Mouse (Mus musculus): ENCODE data around the gene Phb. TPM values are rescaled to one million over a fixed set of nuclear protein-coding genes. Genes with fewer than 3 reads are reported as not detected.
"Not testable (repeated sequence)": the region's sequence is repeated elsewhere in the genome, so short reads cannot be mapped to it uniquely, and the experiment has no call there.

Phb gene
- polyA plus RNA-seq, 1 experiment from 2014 or later, result 238 TPM

DNA sequence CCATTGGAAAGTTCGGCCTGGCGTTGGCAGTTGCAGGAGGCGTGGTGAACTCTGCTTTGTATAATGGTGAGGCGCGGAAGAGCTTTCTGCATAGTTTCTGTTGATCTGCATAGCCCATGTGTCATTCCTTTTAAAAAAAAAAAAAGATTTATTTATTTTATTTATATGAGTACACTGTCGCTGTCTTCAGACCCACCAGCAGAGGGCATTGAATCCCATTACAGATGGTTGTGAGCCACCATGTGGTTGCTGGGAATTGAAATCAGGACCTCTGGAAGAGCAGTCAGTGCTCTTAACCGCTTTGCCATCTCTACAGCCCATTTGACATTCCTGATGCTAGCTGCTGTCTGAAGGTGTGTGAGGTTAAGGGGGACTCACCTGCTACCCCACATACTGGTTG, 1.3 kb downstream of the Phb start:
- H3K9ac ChIP-seq (ENCODE audit: low read depth, low read length); DNase-seq (ENCODE audit: low spot score); H3K27ac ChIP-seq (replicated peaks; ENCODE audit: low read depth, low read length); H3K9me3 ChIP-seq (ENCODE audit: control insufficient read depth, low read length); H3K4me1 ChIP-seq (ENCODE audit: control insufficient read depth, insufficient read depth, low read length); H3K27me3 ChIP-seq (replicated peaks; ENCODE audit: control insufficient read depth, insufficient read depth, low read length); H3K4me3 ChIP-seq (ENCODE audit: low read depth, low read length); ATAC-seq (ENCODE audit: low read depth): not testable (repeated sequence)
- Histone ChIP-seq H3K36me3 (ENCODE audit: control insufficient read depth, insufficient read depth, low read length) (peaks cover 47% of the 10 kb centered on the region), H3K4me2 (ENCODE audit: low read depth, low read length) (peak overlapping the region; percentile 94; the same call in 1 of the 2 replicates)
- WGBS, result 90% methylated on average over 7 of the region's 7 CpGs

DNA sequence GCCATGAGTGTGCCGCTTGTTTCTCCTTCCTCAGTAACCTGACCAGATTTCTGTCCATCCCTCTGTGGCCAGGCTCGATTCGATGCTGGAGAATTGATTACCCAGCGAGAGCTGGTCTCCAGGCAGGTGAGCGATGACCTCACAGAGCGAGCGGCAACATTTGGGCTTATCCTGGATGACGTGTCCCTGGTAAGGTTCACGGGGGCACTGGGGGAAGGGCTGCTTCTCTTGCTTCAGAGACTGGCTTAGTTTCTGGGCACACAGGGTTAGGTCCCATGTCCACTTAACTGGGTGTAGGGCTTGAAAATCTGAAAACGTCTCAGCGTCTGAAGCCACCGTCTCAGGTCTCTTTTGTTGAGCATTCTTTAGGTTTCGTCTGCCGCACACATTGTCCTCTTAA, 8.7 kb downstream of the Phb start:
- Histone ChIP-seq H3K9me3 (ENCODE audit: control insufficient read depth, low read length) (no peaks in the 10 kb centered on the region), H3K9ac (ENCODE audit: low read depth, low read length) (0 out of 2 replicates have a peak overlapping the region, but pooled peaks have one; percentile 14), H3K36me3 (ENCODE audit: control insufficient read depth, insufficient read depth, low read length) (peaks cover 85% of the 10 kb centered on the region), H3K4me1 (ENCODE audit: control insufficient read depth, insufficient read depth, low read length) (peaks cover 8% of the 10 kb centered on the region), H3K4me2 (ENCODE audit: low read depth, low read length) (no peak overlapping the region), H3K27me3 (replicated peaks; ENCODE audit: control insufficient read depth, insufficient read depth, low read length) (no peaks in the 10 kb centered on the region), H3K27ac (replicated peaks; ENCODE audit: low read depth, low read length) (no peak overlapping the region), H3K4me3 (ENCODE audit: low read depth, low read length) (no peak overlapping the region)
- WGBS, result 90% methylated on average over 13 of the region's 14 CpGs
- no peak for DNase-seq (ENCODE audit: low spot score)
- ATAC-seq (ENCODE audit: low read depth), result no peak

DNA sequence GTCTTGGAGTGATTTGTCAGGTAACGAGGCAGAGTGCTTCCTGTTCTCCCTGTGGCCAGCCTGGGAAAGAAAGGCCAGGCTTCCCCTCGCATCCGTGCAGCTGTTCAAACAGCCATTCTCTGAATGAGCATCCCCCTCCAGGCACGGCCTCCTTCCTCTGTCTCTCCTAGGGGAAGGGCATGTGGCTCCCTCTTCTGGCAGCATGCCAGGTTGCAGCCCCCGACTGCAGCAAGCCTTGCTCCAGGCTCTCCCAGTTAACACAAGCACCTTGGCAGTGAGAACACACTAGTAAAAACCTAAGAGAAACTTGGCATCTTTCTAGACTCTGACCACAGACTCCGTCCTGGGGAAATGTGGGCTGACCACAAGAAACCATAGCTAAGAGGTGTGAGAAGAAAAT, 9.6 kb downstream of the Phb start:
- 16% methylated on average over 6 of the region's 6 CpGs for WGBS
- H3K9ac ChIP-seq (ENCODE audit: low read depth, low read length), result no peak overlapping the region
- peak overlapping the region; percentile 61 for H3K27ac ChIP-seq (replicated peaks; ENCODE audit: low read depth, low read length)
- no peak overlapping the region for H3K4me3 ChIP-seq (ENCODE audit: low read depth, low read length)
- H3K4me1 ChIP-seq (ENCODE audit: control insufficient read depth, insufficient read depth, low read length), result peaks cover 10% of the 10 kb centered on the region
- DNase-seq (ENCODE audit: low spot score), result peak; percentile 92
- H3K36me3 ChIP-seq (ENCODE audit: control insufficient read depth, insufficient read depth, low read length), result peaks cover 85% of the 10 kb centered on the region
- H3K27me3 ChIP-seq (replicated peaks; ENCODE audit: control insufficient read depth, insufficient read depth, low read length), result no peaks in the 10 kb centered on the region
- no peaks in the 10 kb centered on the region for H3K9me3 ChIP-seq (ENCODE audit: control insufficient read depth, low read length)
- H3K4me2 ChIP-seq (ENCODE audit: low read depth, low read length), result peak overlapping the region; percentile 3; the same call in 1 of the 2 replicates
- ATAC-seq (ENCODE audit: low read depth), result peak; percentile 81

DNA sequence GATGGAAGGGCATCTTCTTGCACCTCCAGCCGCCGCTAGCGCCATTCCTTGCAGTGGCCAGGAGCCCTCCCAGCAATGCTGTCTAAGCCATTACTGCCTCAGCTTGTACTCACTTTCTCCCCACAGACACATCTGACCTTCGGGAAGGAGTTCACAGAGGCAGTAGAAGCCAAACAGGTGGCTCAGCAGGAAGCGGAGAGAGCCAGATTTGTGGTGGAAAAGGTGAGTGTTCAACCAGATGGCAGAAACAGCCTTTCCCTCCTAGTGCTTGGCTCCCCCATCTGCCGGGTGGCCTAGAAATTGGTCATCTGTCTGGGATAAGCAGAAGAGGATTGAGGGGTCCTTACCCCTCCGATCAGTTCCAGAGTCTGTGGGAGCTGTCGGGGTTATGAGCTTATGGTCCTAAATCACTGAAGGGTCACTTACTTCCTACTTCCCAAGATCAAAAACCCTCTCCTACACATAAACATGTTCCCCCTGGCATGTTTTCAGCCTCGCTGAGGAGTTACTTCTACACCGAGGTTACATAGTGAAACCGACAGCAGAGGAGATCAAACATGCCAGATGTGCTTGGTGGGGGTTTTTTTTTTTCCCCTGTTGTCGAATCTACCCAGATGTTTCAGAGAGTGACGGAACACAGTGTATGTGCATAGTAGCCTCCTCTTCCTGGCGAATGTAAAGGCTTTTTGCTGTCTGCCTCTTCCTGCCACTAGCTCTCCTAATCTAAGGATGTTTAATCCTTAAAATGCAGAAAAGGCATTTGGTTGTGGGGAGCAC, 11.4 kb downstream of the Phb start:
- H3K36me3 ChIP-seq (ENCODE audit: control insufficient read depth, insufficient read depth, low read length), result peaks cover 78% of the 10 kb centered on the region
- no peak overlapping the region for H3K4me3 ChIP-seq (ENCODE audit: low read depth, low read length)
- WGBS, result 67% methylated on average over 14 of the region's 14 CpGs
- DNase-seq (ENCODE audit: low spot score) (peak; percentile 46), ATAC-seq (ENCODE audit: low read depth) (no peak)
- H3K9me3 ChIP-seq (ENCODE audit: control insufficient read depth, low read length), result no peaks in the 10 kb centered on the region
- H3K4me2 ChIP-seq (ENCODE audit: low read depth, low read length), result no peak overlapping the region
- 0 out of 2 replicates have a peak overlapping the region, but pooled peaks have one; percentile 5 for H3K27ac ChIP-seq (replicated peaks; ENCODE audit: low read depth, low read length)
- H3K4me1 ChIP-seq (ENCODE audit: control insufficient read depth, insufficient read depth, low read length), result peaks cover 14% of the 10 kb centered on the region
- H3K27me3 ChIP-seq (replicated peaks; ENCODE audit: control insufficient read depth, insufficient read depth, low read length), result no peaks in the 10 kb centered on the region
- H3K9ac ChIP-seq (ENCODE audit: low read depth, low read length), result no peak overlapping the region

DNA sequence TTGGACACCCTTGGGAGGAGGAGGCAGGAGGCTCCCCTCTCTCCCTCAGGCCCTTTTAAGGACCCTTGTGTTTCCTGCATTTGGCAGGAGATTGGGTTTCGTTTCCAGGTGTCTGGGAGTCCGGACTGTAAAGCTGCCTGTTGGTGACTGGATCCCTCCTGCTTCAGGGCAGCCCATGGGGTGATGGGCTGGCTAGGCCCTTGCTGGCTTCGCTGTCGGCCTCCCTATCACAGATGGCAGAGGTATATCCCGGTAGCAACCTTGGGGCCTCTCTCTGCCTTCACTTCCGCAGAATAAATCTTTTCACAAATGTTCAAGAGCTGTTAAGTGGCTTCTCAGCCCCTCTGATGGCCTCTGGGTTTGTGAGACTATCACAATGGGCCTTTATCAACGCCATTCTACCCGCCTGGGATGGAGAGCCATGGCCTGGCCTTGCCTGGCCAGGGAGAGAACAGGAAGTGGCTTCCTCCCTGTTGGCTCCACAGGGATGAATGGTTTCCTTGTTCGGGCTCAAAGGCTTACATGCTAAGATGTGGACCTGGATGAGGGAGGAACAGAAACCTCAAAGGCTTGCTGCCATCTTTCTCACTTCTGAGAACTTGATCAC, 15.3 kb downstream of the Phb start:
- DNase-seq (ENCODE audit: low spot score) (no peak), ATAC-seq (ENCODE audit: low read depth) (no peak)
- Histone ChIP-seq H3K27ac (replicated peaks; ENCODE audit: low read depth, low read length) (peak overlapping the region; percentile 61), H3K9ac (ENCODE audit: low read depth, low read length) (no peak overlapping the region), H3K4me1 (ENCODE audit: control insufficient read depth, insufficient read depth, low read length) (peaks cover 6% of the 10 kb centered on the region), H3K27me3 (replicated peaks; ENCODE audit: control insufficient read depth, insufficient read depth, low read length) (no peaks in the 10 kb centered on the region), H3K4me3 (ENCODE audit: low read depth, low read length) (no peak overlapping the region), H3K36me3 (ENCODE audit: control insufficient read depth, insufficient read depth, low read length) (peaks cover 49% of the 10 kb centered on the region), H3K9me3 (ENCODE audit: control insufficient read depth, low read length) (no peaks in the 10 kb centered on the region), H3K4me2 (ENCODE audit: low read depth, low read length) (no peak overlapping the region)
- WGBS, result 35% methylated on average over 9 of the region's 9 CpGs

DNA sequence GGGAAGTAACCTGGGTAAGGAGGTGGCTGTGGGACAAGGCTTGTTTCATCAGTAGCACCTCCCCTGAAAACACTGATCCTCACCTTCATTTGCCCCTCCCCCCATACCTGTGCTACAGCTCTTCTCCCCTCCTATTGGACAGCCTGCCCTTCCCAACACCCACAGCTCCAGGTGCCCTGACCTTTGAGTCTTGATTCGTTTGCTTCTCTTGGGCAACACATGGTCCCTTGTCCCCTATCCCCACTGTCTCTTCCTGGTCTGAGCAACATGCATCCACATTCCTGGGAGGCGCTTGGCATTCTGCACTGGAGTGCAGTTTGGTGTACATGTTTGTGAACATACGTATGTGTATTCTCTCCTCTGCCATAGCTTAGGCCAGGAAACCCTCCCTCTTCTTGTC, 16.2 kb downstream of the Phb start:
- H3K4me3 ChIP-seq (ENCODE audit: low read depth, low read length), result no peak overlapping the region
- H3K4me1 ChIP-seq (ENCODE audit: control insufficient read depth, insufficient read depth, low read length), result peaks cover 6% of the 10 kb centered on the region
- peaks cover 41% of the 10 kb centered on the region for H3K36me3 ChIP-seq (ENCODE audit: control insufficient read depth, insufficient read depth, low read length)
- H3K9me3 ChIP-seq (ENCODE audit: control insufficient read depth, low read length), result no peaks in the 10 kb centered on the region
- no peak overlapping the region for H3K27ac ChIP-seq (replicated peaks; ENCODE audit: low read depth, low read length)
- H3K9ac ChIP-seq (ENCODE audit: low read depth, low read length), result no peak overlapping the region
- 75% methylated on average over 3 of the region's 3 CpGs for WGBS
- no peak for DNase-seq (ENCODE audit: low spot score)
- ATAC-seq (ENCODE audit: low read depth), result no peak
- H3K4me2 ChIP-seq (ENCODE audit: low read depth, low read length), result no peak overlapping the region
- H3K27me3 ChIP-seq (replicated peaks; ENCODE audit: control insufficient read depth, insufficient read depth, low read length), result no peaks in the 10 kb centered on the region

DNA sequence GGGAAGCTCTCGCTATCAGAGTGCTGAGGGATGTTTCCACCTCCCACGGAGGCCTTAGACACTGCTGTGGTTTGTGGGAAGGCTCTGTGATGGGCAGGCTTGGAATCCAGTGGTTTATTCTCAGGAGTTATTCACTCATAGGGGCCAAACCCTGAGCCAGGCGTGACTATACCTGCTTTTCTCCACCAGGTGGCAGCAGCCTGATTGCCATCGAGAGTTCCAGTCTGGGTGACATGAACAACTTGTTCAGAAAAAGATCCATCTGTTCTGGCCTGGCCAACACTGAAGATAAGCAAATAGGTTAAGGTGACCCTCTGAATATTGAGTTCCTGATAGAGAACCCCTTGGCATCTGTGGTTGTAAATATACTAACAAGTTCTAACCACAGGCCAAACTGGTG, 19.3 kb downstream of the Phb start:
- ATAC-seq (ENCODE audit: low read depth) (peak; percentile 35; the same call in 1 of the 2 replicates), DNase-seq (ENCODE audit: low spot score) (peak; percentile 86)
- H3K36me3 ChIP-seq (ENCODE audit: control insufficient read depth, insufficient read depth, low read length), result peaks cover 13% of the 10 kb centered on the region
- H3K4me1 ChIP-seq (ENCODE audit: control insufficient read depth, insufficient read depth, low read length), result peaks cover 6% of the 10 kb centered on the region; the same call in 1 of the 2 replicates
- H3K4me3 ChIP-seq (ENCODE audit: low read depth, low read length), result no peak overlapping the region
- no peak overlapping the region for H3K4me2 ChIP-seq (ENCODE audit: low read depth, low read length)
- no peak overlapping the region for H3K27ac ChIP-seq (replicated peaks; ENCODE audit: low read depth, low read length)
- H3K9ac ChIP-seq (ENCODE audit: low read depth, low read length), result no peak overlapping the region
- H3K27me3 ChIP-seq (replicated peaks; ENCODE audit: control insufficient read depth, insufficient read depth, low read length), result no peaks in the 10 kb centered on the region
- no peaks in the 10 kb centered on the region for H3K9me3 ChIP-seq (ENCODE audit: control insufficient read depth, low read length)
- WGBS, result 1% methylated on average over 4 of the region's 4 CpGs

DNA sequence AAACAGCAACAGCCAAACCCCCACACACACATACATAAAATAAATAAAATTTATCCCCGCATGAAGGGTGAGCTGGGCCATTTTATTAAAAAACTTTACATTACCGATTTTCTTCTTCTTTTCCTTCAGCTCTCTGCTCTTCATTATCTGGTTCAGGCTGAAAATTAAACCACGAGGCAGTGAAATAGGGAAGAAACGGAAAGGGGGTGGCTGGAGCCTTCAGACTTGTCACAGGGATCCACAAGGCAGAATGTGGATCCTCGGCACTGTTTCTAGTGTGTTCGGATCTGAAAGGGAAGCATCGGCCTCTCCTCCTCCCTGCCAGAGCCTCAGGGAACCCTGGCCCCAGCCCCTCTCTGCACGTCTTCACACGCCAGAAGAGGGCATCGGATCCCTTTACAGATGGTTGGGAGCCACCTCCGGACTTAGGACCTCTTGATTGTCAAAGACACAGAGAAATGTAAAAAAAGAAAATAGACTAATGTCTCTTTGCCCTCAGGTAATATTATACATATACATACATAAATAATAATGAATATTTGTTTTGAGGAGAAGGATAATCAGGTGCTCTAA, 20.4 kb downstream of the Phb start:
- no peaks in the 10 kb centered on the region for H3K4me1 ChIP-seq (ENCODE audit: control insufficient read depth, insufficient read depth, low read length)
- no peak overlapping the region for H3K27ac ChIP-seq (replicated peaks; ENCODE audit: low read depth, low read length)
- H3K36me3 ChIP-seq (ENCODE audit: control insufficient read depth, insufficient read depth, low read length), result peaks cover 1% of the 10 kb centered on the region; the same call in 1 of the 2 replicates
- 28% methylated on average over 11 of the region's 11 CpGs for WGBS
- H3K9me3 ChIP-seq (ENCODE audit: control insufficient read depth, low read length), result no peaks in the 10 kb centered on the region
- H3K9ac ChIP-seq (ENCODE audit: low read depth, low read length), result no peak overlapping the region
- no peaks in the 10 kb centered on the region for H3K27me3 ChIP-seq (replicated peaks; ENCODE audit: control insufficient read depth, insufficient read depth, low read length)
- ATAC-seq (ENCODE audit: low read depth), result 0 out of 2 replicates have a peak, but pooled peaks have one; percentile 23
- no peak overlapping the region for H3K4me2 ChIP-seq (ENCODE audit: low read depth, low read length)
- no peak overlapping the region for H3K4me3 ChIP-seq (ENCODE audit: low read depth, low read length)
- no peak for DNase-seq (ENCODE audit: low spot score)
